Mouse (Mus musculus): ENCODE data around the gene Coq8a. TPM values are rescaled to one million over a fixed set of nuclear protein-coding genes. Genes with fewer than 3 reads are reported as not detected.

The Coq8a gene
- polyA plus RNA-seq, 1 experiment from 2014 or later, result 2.0 TPM

Other genes starting within 250 kb of the Coq8a start
- gene Cdc42bpa, start 239.1 kb downstream of the Coq8a start, polyA plus RNA-seq (2014; fragmentation: Nextera tagmentation; extraction: Ambion mirVana), result 11.3 and 13.8 TPM in 2 replicates
- gene Psen2, start 63.8 kb upstream of the Coq8a start, polyA plus RNA-seq (2014; fragmentation: Nextera tagmentation; extraction: Ambion mirVana), result 7.4 and 8.3 TPM in 2 replicates
- 7.1 and 7.2 TPM in 2 replicates for gene Itpkb, start 130.9 kb upstream of the Coq8a start, polyA plus RNA-seq (2014; fragmentation: Nextera tagmentation; extraction: Ambion mirVana)

Data from limb, embryonic 11.5 days (tissue).